Mouse (Mus musculus) left cerebral cortex, postnatal 4 days (tissue): ENCODE data around the gene Gm12166. TPM values are rescaled to one million over a fixed set of nuclear protein-coding genes. Genes with fewer than 3 reads are reported as not detected.
"Not testable (repeated sequence)": the region's sequence is repeated elsewhere in the genome, so short reads cannot be mapped to it uniquely, and the experiment has no call there.

Source experiments
- DNase-seq: peaks from one replicate; pipeline ENCODE4 v3.0.0-alpha.2; 2022
- intact Hi-C: fragments of 180-260 bp; cut with DNase I; formaldehyde crosslinking; loops from one replicate; pipeline ENCODE4 v1.15.1; 2025
- total RNA-seq, 2 experiments: library from RNA; stranded (reverse); gene quantifications; 2 replicates each; pipeline ENCODE4 v1.2.3; 2021

The Gm12166 gene
- total RNA-seq, 2 experiments from 2014 or later = 2.2 to 4.4 TPM

GRCm38 (mm10) chr11:46056770-46057411 is 4.8 kb upstream of the Gm12166 start:
- DNase-seq = peak; percentile 34
- intact Hi-C loops = loop anchor here (10.0 kb wide), 1 partner anchor 92 kb away; no protein-coding TSS in a partner anchor

GRCm38 (mm10) chr11:46055896-46056769 is 4.0 kb upstream of the Gm12166 start, which contains the start of gene Adam19:
TSS of gene Adam19 (plus strand) at chr11:46055992.
- intact Hi-C loops = loop anchor here (10.0 kb wide), 1 partner anchor 91 kb away; no protein-coding TSS in a partner anchor
- peak; percentile 88 for DNase-seq

GRCm38 (mm10) chr11:46054911-46055895 is 3.1 kb upstream of the Gm12166 start:
- intact Hi-C loops = loop anchor here (10.0 kb wide), 1 partner anchor 90 kb away; no protein-coding TSS in a partner anchor
- no peak for DNase-seq

- DNase-seq = no peak
- intact Hi-C loops = loop anchor here (10.0 kb wide), 1 partner anchor 90 kb away; no protein-coding TSS in a partner anchor
Measured at GRCm38 (mm10) chr11:46054311-46054710, 2.2 kb upstream of the Gm12166 start.

- not testable (repeated sequence) for DNase-seq
- intact Hi-C loops = loop anchor here (10.0 kb wide), 1 partner anchor 89 kb away; no protein-coding TSS in a partner anchor
Measured at GRCm38 (mm10) chr11:46053457-46053856, 1.3 kb upstream of the Gm12166 start.

- intact Hi-C loops = no loop called here
- DNase-seq = no peak
Measured at GRCm38 (mm10) chr11:46047264-46047663, 4.9 kb downstream of the Gm12166 start.

- intact Hi-C loops = no loop called here
- no peak for DNase-seq
Measured at GRCm38 (mm10) chr11:46044781-46045180, 7.3 kb downstream of the Gm12166 start.

- intact Hi-C loops = no loop called here
- DNase-seq = no peak
Measured at GRCm38 (mm10) chr11:46041607-46042267, 10.4 kb downstream of the Gm12166 start.

- intact Hi-C loops = no loop called here
- no peak for DNase-seq
Measured at GRCm38 (mm10) chr11:46040841-46041556, 11.1 kb downstream of the Gm12166 start.

GRCm38 (mm10) chr11:46039335-46039734 is 12.8 kb downstream of the Gm12166 start:
- DNase-seq = no peak
- intact Hi-C loops = no loop called here

GRCm38 (mm10) chr11:46038901-46039300 is 13.2 kb downstream of the Gm12166 start:
- DNase-seq = no peak
- intact Hi-C loops = no loop called here

GRCm38 (mm10) chr11:46036374-46036773 is 15.7 kb downstream of the Gm12166 start:
- intact Hi-C loops = no loop called here
- DNase-seq = no peak

- DNase-seq = no peak
Measured at GRCm38 (mm10) chr11:46032956-46033355, 19.2 kb downstream of the Gm12166 start.

GRCm38 (mm10) chr11:46031470-46031869 is 20.7 kb downstream of the Gm12166 start:
- intact Hi-C loops = no loop called here
- no peak for DNase-seq

More at GRCm38 (mm10) chr11:46032956-46033355, 19.2 kb downstream of the Gm12166 start:
- intact Hi-C loops = no loop called here

GRCm38 (mm10) chr11:46030026-46030425 is 22.1 kb downstream of the Gm12166 start:
- intact Hi-C loops = no loop called here
- DNase-seq = no peak

GRCm38 (mm10) chr11:46029485-46029884 is 22.6 kb downstream of the Gm12166 start:
- no peak for DNase-seq
- intact Hi-C loops = loop anchor here (10.0 kb wide), 1 partner anchor 185 kb away; no protein-coding TSS in a partner anchor

- intact Hi-C loops = loop anchor here (10.0 kb wide), 1 partner anchor 187 kb away; no protein-coding TSS in a partner anchor
- DNase-seq = no peak
Measured at GRCm38 (mm10) chr11:46027952-46028814, 23.9 kb downstream of the Gm12166 start.

- intact Hi-C loops = loop anchor here (10.0 kb wide), 1 partner anchor 189 kb away; no protein-coding TSS in a partner anchor
- peak; percentile 36 for DNase-seq
Measured at GRCm38 (mm10) chr11:46025962-46026392, 26.1 kb downstream of the Gm12166 start.
